Mouse (Mus musculus) stomach, postnatal 0 days (tissue): ENCODE measurements around the gene Olfr251.

Source experiments
- CTCF ChIP-seq: IDR thresholded peaks from 2 replicates; pipeline ENCODE4 v1.5.1; 2016; ENCODE audit warnings: antibody characterized with exemption, low read depth, mild to moderate bottlenecking, moderate library complexity
- EP300 ChIP-seq: optimal IDR thresholded peaks from 2 replicates; pipeline ENCODE3; 2016; ENCODE audit warnings: antibody characterized with exemption

DNA sequence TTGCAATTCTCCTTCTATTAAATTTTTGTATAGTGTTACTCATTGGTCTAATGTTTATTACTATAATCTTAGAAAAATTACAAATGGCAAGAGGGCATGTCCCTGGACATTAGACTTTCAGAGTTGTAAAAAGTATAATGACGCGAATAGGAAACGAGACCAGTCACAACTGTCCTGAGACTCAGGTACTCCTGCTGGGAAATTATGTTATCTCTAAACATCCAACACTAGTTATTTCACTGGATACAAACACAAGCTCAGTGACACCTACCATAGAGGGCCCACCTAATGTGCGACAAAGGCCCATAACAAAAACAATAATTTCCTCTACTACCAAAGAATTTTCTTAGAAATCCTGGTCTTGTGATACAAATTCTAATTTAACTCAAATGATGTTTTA, 28.8 kb upstream of the Olfr251 start, which contains the start of gene Olfr898:
- no peak for TF ChIP-seq CTCF
- TF ChIP-seq EP300, result no peak
